Mouse (Mus musculus): ENCODE measurements around the gene Plekha8. TPM values are rescaled to one million over a fixed set of nuclear protein-coding genes. Genes with fewer than 3 reads are reported as not detected.

Gene Plekha8
- 1 to 10 TPM; 3.2 to 3.3 TPM for total RNA-seq (2021)
- long read RNA-seq, experiment 1, full-length matches to known transcripts = 3 of 4 reads
- long read RNA-seq, experiment 1, partial matches to known transcripts = 0 of 4 reads
- long read RNA-seq, experiment 1, other reads (novel, unspliced or antisense) = 1 of 4 reads
- long read RNA-seq, experiment 2, full-length matches to known transcripts = 3 of 3 reads
- long read RNA-seq, experiment 2, partial matches to known transcripts = 0 of 3 reads
- long read RNA-seq, experiment 2, other reads (novel, unspliced or antisense) = 0 of 3 reads

DNA sequence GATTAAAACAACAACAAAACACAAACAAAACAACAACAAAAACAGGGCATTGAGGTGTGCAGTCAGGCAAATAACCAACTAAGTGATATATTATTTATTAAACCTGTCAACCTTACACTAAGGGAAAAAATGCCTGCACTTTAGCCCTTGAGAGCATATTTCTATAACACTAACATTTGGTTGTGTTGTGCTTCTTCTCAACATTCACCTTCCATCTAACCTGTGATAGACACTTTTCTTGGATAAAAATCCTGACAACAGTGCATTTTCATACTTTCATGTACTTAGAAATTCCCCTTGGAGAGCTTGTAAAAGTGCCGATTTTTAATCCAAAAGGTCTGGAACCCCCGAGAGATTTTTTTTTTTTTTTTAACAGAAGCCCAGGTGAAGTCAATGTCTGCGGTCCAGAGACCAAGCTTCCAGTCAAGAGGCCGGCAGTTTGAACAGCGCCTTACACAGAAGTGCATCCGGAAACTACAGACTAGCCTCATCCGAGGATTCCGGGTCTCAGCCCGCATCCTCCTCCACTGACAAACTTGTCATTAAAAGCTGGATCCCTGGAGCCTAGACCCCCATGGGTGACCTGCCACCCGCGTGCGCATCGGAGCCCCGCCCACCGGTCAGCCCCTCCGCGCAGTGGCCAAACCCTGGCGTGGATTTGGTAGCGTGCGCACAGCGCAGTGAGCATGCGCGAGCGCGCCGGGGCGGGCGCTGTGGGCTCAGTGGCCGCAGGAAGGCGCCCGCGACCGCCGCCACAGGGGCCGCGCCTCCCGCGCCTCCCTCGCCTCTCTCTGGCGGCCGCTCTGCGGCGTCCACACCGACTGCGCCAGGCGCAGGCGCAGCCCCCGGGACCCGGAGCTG is at the start of gene Plekha8:
TSS of gene Plekha8 (plus strand) at position 643 of the 861 bp plus-strand sequence.
- peak; percentile 92 for DNase-seq (ENCODE audit: low spot score)

DNA sequence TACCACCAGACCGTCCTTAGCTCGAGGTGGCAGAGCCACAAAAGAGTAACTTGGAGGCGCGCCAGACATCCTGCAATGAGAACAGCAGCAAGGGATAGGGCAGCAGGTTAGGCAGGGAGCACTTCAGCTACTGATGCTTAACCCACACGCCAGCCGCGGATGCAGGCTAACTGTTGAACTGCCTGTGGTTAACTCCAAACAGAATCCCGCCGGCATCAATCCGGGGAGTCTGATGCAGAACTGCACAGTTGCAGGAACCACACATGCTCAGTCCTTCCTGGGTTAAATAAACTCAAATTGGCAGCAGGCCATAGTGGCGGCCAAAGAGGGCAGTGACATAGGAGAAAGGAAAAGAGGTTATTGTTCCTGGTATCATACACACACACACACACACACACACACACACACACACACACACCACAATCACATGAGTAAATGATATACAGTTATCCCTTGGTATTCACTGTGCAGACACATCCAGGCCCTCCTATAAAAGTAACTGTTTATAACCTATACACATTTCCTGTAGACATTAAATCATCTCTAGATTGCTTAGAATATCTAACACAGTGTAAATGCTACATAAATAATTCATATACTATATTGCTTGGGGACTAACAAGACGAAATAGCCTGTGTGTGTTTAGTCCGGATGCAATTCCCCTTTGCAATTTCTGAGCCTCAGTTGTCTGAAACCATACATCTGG is 46.4 kb upstream of the Plekha8 start:
- DNase-seq (ENCODE audit: low spot score) = no peak

DNA sequence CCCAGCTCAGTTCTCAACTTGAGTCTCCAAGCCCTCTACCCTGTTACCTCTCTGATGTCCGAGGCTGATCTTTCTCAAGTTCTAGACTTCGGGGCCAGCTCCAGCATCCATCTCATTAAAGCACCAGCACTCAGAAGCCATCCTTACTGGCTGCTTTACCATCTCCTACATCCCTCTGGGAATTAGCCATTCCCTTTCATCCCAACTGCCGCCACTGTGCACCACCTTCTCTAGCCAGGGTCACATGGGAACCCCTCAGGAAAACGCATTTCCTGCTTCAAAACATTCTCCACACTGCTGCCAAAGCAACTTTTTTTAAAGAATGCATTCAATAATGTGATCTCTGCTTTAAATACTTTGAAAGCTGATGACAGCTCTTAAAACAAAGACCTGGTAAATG is 45.6 kb upstream of the Plekha8 start:
- no peak for DNase-seq (ENCODE audit: low spot score)

DNA sequence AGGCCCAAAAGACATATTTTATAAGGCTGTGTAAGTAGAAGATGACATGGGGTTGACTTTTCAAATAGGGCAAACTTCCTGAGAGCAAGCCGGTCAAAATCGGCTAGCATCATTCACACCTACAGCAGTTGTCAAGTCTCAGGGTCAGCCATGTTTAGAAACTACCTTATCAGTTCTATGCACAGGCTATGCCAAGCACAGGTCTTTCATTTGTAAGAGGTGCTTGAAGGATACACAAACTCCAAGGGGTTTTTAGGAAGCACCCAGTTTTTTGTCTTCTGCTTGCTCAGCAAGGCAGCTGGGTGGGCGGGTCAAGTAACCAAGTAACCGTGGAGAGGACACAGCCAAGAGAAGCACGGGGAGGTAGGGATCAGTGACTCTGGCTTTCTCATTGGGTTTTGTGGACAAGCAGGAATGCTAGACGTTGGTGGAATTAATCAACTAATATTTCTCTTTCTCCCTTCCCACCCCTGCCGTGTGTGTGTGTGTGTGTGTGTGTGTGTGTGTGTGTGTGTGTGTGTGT is 44.0 kb upstream of the Plekha8 start:
- DNase-seq (ENCODE audit: low spot score) = no peak

DNA sequence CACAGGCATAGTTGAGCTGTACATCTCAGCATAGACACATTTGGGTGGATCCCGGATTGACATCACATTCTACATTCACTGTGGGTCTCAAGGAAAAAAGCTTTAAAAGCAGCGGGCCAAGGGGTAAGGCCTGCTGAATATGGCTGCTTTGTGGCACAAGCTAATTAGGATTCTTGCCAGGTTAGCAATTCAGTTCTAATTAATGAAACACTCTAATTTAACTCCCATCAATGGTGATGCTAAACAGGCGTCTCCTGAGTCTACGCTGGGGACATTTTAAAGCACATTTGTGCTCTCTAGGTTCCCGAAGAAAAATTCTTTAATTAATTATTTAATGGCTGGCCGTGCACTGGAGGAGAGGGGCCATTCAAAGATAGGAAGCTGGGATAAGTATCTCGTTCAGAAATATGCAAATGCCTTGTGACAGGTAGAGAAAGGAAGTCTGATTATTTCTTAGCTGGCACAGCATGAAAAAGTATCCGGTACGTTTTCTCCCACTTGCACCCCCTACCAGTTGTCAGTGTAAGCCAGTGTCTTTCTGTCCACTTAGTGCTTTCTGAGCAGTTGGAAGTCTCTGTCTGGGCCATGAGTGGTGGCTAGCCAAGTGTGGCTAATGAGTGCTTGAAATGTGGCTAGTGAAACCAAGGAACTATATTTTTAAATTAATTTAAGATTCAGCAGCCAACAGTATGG is 42.0 kb upstream of the Plekha8 start:
- DNase-seq (ENCODE audit: low spot score) = no peak

DNA sequence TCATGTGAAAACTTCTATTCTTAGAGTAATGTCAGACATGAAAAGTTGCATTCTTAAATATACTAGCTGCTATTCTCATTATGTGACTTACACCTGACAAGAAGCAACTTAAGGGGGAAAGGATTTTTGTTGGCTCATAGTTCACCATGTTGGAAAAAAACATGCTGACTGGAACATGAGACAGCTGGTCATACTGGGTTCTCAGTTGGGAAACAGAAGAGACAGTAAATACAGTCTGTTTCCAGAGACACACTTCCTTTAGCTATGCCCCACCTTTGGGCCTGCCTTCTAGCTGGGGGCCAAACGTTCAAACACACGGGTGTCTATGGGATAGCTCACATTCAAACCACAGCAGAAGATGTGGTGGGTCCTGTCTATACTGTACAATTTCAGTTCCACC is 41.3 kb upstream of the Plekha8 start:
- DNase-seq (ENCODE audit: low spot score) = no peak

DNA sequence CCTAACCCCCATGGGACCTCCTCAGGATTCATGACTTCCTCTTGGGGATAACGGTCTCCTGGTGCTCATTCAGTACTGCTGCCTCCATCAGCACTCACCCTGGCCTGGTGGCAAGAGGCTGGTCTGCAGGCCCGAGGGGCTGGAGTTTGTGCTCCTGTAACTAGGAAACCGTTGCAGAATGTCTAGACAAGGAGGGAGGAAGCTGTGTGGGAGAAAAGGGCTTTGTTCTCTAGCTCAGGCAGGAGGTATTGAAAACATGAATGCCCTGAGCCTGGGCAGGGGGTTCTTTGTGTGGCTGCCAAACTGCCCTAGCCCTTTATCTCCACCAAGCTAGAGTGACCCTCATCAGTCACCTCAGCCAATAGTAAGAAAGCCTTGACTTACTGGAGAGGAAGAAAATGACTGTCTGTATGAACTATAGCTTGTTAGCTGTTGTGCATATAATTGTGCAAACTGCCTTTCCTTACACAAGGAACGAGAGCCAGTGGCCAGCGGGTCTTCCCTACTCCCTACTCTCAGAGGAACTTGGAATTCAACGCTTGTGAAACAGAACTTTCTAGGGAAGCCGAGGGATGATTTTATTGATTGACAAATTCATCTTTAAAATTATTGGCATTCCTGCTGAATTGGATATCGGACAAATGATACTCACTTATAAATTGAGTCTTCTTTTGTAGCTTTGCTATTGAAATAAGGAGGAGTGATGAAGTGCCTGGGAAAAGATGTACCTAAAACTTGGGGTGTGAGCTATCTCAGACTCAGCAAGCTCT is 40.4 kb upstream of the Plekha8 start:
- no peak for DNase-seq (ENCODE audit: low spot score)

DNA sequence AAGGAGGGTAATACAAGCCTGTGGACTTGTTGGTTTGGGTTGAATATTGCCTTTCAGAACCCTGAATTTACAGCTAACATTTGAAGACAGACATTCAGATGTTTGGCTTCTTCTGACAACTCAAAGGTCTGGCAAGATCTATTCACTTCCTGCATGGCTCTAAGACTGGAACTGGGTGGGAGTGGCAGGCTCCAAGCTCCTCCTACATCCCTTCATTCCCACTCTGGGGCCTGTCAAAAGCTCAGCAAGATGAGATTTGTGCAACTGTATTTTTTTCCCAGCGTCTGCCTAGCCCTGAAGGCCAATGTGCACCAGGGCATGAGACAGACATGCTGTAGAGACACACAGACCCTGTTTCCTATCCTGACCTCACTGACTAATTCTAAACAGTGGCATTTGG is 39.1 kb upstream of the Plekha8 start:
- DNase-seq (ENCODE audit: low spot score) = no peak

DNA sequence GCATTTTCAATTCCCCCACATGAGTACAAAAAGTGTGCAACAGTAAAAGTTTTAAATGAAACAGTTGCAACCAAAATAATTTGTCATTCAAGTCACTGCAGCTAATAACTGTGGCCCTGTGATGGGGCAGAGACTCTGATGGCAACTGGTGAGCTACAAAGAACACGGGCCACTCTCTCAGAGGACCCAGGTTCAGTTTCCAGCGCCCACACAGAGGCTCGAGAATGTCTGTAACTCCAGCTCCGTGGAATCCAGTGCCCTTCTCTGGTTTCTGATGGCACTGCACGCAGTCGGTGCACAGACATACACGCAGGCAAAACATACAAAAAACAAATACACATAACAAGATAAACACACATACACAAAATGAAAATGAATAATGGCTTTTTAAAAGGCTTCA is 37.2 kb upstream of the Plekha8 start:
- no peak for DNase-seq (ENCODE audit: low spot score)

DNA sequence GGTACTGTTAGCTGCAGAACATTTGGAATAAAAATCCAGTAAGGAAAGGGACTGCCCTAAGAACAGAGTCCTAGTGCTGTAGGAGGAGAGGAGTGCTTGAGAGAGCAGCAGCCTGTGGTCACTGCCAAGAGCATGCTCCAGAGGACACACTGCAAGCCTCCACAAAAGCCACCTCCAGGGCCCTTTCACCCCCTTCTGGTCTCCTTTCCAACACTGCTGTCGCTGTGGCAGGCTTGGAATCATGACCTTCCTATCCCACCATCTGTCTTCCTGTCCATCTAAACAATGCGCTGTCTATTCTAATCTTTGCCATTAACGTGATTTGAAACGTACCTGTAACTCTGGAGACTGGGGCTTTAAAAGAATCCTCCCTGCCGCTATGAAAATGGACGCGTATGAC is 36.4 kb upstream of the Plekha8 start:
- no peak for DNase-seq (ENCODE audit: low spot score)

DNA sequence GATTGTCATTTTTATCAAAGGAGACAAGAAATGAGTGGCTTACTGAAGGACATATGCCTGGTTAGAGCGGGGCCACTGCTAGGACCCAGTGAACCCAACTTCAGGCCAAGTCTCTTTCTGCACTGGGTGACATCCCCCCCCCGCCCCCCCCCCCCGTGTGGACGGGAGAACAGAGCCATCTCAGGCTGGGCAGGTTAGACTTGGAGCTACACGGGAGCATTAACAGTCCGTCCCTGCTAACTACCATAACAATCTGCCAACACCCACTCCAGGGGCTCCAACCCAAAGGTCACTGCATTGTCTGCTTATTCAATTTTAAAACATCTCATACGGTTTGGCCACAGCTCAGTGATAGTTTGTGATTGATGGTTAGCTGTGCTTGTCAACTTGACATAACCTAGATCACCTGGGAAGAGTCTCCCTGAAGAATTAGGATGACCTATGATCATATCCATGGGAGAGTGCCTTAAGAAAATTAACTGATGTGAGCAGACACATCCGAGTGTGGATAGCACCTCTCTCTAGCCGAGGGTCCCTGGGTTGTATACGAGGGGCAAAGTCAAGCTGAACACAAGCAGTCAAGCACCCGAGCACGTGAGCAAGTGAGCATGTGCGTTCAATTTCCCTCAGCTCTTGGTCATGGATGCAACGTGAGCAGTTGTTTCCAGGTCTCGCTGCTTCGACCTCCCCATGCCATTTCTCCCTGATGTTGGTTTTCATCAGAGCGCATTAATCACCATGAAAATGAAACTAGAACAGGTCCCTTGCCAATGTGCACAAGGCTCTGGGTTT is 32.7 kb upstream of the Plekha8 start:
- DNase-seq (ENCODE audit: low spot score) = no peak

DNA sequence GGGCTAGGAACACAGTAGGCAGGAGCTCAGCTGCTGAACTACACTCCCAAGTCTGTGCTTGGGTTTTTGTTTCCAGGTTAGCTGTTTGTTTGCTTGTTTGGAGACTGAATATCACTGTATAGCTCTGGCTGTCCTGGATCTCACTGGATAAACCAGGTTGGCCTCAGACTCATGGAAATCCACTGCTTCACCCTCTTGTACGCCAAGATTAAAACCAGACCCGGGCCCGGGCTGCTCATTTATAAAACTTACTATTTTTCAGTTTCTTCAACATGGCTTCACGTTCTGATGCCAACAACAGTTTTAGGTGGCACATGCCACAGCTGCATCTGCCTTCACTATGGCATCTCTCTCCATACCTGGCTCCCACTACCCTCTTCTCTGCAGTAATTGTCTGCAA is 31.4 kb upstream of the Plekha8 start:
- no peak for DNase-seq (ENCODE audit: low spot score)

DNA sequence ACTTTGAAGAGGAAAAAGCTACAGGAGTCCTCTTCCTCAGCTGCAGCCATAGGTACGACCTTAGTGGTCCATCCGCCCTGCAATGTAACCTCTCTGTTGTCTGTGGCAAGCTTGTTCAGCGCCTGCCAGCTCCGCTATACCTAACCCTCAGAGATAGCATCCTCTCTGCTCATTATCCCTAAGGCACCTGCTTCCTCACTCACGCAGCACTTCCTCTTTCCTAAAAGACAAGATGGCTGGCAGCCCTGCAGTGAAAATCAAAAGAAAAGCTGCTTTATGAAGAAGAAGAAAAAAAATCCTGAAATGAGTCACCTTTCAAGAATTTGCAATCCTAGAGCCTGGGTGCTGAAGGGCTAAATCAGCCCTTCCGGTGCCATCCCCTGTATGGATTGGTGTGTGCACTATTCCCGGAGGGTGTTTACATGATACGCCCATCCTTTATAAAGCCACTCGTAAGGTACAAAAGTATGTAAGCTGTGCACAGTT is 30.4 kb upstream of the Plekha8 start:
- no peak for DNase-seq (ENCODE audit: low spot score)

DNA sequence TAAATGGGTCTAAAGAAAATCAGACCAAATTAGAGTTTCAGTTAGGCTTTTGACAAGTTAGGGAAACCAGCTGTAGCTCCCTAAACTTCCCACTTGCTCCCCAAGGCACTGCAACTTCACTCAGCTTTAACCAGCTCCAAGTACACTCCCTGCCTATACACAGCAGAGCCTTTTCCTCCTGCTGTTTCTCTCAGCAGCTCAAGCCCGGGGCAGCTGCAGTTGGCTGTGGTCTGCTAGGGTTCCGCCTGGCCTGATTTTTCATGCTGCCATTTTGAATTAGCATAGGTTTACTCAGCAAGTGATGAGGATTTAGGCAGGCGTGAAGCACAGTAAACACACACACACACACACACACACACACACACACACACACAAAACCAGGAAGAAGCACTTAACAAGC is 29.9 kb upstream of the Plekha8 start:
- DNase-seq (ENCODE audit: low spot score) = no peak

DNA sequence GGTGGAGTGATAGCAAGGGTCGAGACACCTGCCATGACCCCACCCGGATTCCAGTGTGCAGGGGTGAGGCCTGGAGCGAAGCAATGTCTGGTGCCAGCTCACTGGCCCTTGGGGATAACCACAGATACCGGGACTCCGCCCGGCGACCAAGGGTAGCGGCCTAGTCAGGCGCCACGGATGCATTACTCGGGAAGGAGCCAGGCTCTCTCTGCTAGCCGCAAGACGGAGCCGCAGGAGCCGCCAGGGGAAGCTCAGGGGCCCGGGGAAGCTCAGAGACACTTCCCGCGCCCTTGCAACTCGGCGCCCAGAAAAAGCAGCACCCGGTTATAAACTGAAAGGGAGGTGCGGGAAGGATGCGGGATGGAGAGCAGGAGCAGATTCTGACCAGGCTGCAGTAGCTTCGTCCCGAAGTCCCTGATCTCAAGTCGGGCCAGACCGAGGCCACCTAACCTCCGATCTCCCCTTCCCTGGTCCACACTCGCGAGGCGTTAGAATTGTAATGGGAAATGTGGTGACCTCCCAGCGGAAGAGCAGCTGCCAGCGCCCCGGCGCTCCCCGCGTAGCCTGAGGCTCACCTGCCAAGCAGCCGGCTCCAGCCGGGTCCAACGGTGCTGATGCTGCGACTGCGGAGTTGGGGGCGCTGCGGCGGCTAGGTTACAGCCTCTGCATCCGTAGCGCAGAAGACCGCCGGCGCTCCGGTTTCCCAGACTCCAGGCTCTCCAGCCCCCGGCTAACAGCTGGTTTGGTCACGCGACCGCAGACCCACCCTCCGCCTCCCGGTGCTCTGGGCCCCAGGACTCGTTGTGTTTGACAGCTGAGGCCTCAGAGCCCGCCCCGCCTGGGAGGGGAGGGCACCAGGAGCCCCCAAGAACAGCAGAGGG is 29.0 kb upstream of the Plekha8 start, which contains the start of gene Scrn1:
TSS of gene Scrn1 (minus strand) at position 825 of the 881 bp plus-strand sequence.
- peak; percentile 31 for DNase-seq (ENCODE audit: low spot score)

DNA sequence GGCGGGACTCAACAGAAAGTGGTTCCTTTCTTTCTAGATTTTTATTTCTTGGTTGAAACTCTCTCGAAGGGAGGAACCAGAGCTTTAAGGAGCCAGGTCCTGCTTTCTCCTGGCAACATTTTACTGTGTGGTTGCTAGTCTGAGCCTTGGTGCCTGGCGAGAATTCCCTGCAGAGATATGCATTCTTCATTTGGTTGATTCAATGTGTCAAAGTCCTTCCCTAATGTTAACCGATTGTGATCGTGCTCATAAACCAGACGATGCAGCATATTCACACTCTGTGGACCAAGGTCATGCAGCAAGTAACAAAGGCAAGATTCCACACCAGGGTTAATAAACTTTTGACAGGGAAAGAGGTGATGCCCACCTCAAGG is 28.4 kb upstream of the Plekha8 start:
- no peak for DNase-seq (ENCODE audit: low spot score)

DNA sequence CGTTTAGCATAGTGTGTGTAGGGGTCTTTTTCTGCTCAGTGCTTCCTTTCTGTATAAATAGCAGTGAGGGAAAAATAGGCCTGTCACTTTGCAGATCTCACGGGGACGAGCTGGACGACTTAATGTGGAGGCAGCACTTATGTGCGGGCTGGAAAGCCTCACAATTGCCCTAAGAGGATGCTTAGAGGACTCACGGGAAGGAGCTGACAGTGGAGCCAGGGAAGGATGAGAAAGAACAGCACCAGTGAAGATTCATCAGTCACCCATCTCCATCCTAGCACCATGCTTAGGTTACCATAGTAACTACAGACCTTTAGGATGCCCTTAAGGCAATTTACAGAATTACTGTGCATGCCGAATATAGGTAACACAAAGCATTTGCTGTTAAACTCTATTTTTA is 25.1 kb upstream of the Plekha8 start:
- no peak for DNase-seq (ENCODE audit: low spot score)

DNA sequence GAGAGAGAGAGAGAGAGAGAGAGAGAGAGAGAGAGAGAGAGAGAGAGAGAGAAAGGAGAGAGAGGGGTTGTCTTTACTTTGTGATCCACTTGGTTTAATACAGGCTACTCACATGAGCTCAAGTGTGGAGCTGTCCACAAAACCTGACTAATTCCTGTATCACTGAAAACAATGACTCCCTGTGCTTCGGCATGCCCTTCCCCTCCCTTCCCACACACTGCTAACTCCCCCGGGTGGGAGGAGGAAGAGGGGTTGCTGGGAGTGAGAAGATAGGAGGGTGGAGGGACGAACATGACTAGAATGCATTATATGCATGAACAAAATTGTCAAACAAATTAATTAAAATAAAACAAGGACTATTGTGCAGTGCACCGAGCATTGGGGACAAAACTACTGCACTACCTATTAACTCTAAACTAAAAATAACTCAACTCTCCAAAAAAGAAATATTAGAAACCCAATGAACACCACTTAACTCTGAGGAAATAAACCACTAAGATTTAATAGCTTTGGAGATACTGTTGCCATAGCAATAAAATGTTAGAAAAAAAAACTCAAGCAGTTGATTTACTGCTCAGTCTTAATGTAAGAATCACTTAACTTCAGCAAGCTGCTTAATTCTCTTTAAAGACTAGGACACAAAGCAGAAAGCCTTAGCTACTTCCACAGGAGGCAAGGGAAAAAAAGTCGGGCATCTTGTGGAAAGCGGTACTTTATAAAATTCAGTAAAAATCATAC is 21.5 kb upstream of the Plekha8 start:
- DNase-seq (ENCODE audit: low spot score) = no peak

Measured in gastrocnemius, adult 18-20 months (tissue).